Mouse (Mus musculus) erythroid progenitor cell, adult 5-6 weeks (primary cell): Measurements from ENCODE around the gene Wwox. TPM values are rescaled to one million over a fixed set of nuclear protein-coding genes. Genes with fewer than 3 reads are reported as not detected.

Experiments used
- ATAC-seq: replicated peaks from 2 replicates; pipeline ENCODE4 v1.8.0; 2016; ENCODE audit warnings: moderate number of reproducible peaks, mild to moderate bottlenecking, moderate TSS enrichment, inconsistent platforms; ENCODE audit not compliant: poor library complexity, low FRiP score, severe bottlenecking
- total RNA-seq, 2 experiments: library from RNA; stranded (forward) in 1 of 2; stranded (reverse) in 1 of 2; fragments of 150-400 nt in 1 of 2; fragments of 186-747, 209-891 nt in 1 of 2; gene quantifications; 2 replicates each; pipeline versions ENCODE4 v1.2.3 to v1.2.4; 2015 to 2017; ENCODE audit warnings: low replicate concordance in 2 of 2

Gene Wwox
- total RNA-seq, 2 experiments from 2014 or later, result 3.8 to 3.9 TPM

DNA sequence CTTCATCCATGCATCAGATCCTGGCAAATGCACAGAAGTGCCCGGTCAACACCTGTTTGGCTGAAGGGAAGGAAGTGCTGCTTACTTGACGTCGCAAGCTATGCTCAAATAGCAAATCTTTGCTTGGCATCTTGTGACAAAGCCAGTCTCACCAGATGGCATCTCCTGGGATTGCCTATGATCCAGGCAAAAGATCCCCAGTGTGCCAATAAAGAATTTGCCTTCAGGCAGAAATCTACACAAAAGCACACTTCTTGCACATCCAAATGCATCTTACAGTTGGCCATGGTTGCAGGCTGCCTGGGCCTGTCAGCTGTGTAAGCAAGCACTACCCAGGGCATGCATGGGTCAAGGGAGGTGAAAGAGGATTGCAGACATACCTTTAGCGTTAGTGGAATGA lies 773.7 kb downstream of the Wwox start:
- no peak for ATAC-seq

DNA sequence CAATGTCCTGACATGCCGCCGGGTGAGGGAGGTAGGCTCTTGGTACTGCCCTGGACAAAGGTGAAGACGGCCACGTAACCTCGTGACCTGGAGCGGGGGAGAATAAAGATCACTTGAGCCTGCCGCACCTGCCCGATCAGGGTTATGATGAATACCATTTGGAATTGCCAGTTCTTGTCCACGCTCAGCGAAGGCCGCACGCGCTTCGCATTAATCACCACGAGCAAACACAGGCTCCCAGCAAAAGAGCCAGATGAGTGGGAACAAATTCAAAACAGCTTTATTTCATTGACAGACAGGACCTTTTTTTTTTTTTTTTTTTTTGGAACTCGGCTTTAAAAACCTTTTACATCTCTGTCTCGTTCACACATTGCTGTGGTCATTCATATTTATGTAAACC lies 775.4 kb downstream of the Wwox start:
- no peak for ATAC-seq

DNA sequence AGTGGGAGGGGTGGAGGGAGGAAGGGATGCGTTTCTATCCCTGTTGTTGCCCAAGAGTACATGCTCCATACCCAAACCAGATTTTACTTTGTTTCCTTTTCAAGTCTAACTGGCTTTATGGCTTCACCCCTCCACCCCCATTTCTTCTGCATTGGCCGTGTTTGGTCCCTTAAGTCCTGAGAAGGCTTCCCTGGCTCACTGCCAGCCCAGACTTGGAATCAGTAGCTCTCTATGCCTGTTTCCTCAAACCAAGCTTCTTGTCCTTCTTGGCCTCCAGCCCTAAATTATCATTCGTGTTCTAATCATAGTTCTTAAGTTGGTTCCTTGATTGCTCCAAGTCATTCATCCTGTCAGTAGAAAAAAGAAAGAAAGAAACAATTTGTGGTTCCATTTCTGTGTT lies 777.3 kb downstream of the Wwox start:
- ATAC-seq, result no peak

DNA sequence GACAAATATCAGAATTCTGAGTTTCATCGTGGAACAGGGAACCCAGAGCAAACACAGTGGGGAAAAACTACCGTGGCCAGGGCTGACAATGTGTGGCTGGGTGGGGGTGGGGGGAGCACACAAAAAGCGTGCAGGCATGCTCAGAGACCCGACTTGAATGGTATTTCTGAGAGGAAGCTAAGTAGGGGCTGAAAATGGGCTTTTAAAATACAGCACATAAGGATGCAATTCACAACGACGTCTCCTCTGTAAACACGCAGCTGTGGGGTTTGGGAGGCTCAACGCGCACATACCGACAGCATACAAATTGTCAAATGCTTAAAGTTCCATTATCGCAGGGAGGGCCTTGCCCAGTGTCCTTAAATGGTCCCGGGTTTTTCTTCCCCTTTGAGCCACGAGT lies 783.1 kb downstream of the Wwox start:
- ATAC-seq, result no peak

DNA sequence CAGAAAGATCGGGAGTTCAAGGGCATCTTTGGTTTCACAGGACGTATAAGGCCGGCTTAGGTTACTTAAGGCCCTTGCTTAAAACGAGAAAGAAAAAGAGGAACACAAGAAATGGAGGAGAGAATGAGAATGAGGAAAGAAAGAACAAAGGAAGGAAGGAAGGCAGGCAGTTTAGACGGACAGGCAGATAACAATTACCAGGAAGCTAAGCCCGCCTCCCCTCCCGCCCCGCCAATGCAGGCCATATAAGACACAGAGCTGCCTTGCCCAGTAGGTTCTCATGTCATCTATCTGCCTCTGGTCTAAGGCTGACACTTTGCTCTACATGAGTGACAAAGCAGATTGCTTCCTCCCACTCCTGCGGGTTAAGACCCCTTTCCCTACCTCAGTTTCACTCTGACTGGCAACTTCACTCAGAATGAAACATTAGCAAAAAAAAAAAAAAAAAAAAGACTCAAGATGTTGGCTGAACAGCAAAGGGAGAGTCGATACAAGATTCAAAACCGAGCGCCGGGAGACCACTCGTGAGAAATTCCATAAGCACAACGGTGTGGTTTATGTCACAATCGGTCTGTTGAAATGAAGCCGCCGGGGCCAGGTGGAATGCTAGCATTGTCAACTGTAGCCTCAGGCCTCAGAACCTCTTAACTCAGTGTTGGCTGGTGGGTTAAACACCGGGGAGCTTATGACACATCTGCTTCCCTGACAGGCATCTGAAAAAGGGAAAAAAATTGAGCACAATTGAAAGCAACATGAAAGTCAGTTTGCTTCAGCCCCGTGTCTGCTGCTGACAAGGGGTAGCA lies 787.5 kb downstream of the Wwox start:
- ATAC-seq, result no peak

DNA sequence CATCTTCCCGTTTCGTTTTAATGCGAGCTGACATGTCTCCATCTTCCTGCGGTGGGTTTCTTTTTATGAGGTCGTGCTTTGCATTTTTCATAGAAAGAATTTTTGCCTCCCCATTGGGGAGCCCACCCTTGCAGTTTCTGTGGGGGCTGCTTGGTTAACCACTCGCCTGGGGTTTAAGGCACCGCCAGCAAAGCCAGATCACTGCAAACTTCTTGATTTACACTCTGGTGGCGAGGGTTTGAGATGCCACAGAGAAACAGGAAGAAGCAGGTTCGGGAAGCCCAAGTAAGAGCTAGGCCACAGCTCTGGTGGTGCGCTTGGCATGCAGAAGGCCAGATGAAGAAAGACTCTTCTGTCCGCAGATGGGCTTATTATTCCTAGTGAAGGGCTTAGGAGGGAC lies 789.4 kb downstream of the Wwox start:
- ATAC-seq, result no peak

DNA sequence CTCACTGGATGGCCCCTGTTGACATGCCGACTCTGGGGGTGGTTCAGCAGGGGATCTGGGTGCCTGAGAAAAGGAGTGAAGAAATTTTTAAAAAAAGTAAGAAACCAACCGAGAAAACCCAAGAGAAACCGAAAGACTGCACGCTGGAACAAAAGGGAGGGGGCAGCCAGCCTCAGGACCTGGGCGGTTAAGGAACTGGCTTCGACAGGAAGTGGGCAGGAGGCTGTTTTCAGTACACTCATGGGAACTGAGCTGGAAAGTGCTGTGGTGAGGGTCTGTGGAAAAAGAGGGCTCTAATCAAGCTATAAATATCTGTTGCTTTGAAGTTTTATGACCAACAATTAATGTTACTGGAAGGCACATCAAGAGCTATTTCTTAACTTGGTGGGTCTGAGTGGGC lies 794.6 kb downstream of the Wwox start:
- ATAC-seq, result no peak

DNA sequence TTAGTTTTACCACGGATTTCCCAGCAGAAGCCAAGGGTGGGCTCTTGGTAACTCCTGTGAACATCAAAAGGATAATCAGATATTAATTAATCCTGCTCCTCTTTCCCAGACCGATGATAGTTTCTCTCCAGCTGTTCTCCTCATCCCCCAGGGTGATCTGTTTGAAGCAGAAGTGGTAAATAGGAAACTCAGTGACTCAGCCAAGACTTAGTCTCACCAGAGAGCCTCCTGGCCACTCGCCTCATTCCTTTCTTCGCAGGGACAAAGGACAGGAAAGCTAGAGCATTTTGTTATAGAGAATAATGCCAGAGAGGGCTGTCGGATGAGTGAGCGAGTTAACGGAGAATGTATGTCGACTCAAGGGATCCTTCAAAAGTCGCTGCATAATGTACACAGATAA lies 798.1 kb downstream of the Wwox start:
- no peak for ATAC-seq

DNA sequence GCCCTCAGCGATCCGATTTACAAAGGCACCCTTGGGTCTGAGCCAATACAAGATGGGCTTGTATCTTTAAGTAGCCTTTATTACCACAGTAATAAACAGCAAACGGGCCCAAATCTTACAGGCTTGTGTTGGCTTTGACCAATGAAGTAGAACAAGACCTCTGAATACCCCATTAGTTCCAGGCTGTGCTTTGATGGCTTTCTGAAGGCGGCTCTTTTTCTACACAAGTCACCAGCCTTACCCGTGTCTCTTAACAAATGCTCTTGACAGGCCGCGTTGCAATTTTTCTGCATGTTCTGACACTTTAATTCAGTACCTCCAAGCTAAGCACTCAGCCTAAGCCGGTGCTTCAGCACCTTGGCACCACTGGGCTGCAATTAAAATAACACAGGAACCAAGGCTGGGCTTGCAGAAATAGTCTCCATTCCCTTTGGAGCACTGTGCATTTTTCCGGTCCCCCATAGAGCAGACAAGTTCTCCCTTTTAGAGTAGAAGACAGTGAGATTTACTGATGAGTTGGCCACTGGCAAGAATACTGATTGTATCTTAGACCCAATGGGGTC lies 804.1 kb downstream of the Wwox start:
- ATAC-seq, result no peak

DNA sequence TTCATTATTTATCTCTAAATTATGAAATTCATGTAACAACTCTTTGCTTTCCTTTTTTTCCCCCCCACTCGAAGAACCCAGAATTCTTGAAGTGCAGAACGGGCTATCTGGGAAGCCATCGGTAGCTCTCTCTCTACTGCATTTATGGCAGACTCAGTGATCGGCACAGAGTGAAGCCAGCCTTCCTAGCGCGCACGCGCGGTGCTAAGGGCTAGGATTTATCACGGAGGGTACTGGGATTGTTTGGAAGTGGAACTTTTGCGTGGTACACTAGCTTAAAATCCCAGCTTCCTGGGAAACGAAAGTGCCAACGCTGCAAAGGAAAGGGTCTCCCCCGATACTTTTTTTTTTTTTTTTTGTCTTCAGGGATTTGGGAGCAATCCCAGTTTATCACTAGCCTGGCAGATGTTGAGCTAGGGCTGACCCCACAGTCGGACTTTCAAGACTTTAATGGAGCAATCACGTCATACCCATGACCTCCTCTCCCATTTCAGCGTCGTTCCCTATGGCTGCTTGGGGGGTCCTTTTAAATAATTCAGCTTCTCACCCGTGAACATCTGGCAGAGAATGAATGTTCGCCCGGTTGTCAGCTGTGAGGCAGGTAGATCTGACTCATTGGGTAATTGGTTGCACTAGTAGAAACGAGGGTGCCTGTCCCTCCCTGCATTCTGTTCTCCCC lies 810.4 kb downstream of the Wwox start:
- ATAC-seq, result no peak

DNA sequence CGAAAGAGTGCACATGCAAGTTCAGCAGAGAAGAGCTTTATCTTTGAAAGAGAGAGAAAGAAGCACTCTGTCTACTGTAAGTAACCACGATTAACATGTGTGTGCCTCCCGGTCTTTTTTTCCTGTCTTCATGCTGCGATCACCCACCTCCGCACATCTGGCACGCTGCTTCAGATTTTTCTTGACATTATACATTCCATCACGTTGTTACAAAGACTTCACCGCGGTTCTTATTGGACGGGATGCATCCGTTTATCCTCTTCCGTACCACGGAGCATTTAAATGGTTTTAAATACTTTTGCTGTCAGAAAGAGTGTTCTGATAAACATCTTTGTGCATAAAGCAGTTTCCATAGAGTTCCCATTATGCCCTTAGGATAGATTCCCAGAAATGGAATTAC lies 816.1 kb downstream of the Wwox start:
- ATAC-seq, result no peak

DNA sequence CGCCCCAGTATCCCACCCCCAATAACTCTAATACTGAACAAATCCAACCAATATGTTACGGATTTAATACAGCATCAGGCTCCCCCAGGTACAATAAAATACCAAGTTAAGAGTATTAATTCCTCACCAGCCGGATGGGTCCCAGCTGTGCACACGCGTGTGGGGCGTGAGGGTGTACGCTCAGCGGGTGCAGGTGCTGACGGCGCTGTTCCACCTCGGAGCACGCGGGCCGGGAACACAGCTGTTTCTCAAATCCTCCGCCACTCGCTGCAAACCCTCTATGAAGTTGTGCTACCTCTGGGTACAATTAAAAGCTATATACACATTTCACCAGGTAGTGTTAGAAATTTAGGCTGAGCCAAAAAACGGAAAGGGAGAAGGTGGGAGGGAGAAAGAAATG lies 818.0 kb downstream of the Wwox start:
- ATAC-seq, result no peak

DNA sequence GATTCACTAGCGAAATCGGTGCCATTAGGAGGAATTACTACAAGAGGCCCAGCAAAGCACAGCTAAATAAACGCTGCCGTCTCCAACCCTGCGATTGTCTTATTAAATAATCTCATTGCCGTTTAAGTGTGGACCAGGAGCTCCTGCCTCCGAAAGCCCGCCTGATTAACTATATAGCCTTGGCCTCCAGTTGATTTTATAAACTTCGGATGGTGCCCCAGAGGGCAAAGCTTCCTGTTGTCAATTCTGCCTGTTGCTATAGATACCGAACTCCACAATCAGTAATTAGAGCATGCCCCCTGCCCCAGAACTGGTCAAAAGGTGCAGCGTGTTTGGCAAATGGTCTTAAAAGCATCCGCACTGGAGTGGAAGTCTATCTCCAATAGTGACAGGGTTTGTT lies 820.4 kb downstream of the Wwox start:
- ATAC-seq, result no peak

DNA sequence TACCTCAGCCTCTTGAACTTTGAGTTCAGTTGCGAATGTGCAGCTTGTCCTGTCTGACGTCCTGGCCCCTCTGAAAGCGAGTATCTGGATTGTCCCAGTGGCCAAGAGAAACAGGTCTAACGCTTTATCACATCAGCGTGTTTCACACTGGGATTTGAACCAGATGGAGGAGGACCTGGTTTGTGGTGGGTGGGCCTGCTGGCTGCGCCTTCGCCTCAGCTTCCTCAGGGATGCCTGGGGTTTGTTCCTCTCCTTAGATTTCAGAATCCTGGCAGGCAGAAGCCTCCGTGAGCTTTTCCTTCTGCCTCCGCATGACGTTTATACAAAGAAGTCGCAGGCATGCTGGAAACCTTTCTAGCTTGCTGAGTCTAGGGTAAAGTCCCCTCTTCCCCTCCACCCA lies 827.7 kb downstream of the Wwox start:
- no peak for ATAC-seq

DNA sequence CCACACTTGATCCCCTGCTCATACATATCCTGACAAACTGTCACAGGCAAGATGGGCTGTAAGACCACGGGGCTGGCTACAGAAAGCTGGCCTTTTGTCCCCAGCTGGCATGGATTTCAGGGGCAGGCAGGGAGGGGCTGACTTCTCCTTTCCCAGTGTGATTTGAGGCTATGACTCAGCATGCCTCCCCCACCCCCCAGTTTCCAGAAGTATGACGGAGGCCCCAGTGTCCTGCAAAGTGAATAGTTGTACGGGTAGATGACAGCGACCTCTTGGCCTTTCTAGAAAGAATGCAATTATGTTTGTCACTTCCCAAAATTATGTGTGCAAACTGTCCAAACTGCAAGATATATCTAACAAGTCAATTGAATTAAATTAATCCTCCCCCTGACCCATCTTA lies 830.1 kb downstream of the Wwox start:
- ATAC-seq, result no peak

DNA sequence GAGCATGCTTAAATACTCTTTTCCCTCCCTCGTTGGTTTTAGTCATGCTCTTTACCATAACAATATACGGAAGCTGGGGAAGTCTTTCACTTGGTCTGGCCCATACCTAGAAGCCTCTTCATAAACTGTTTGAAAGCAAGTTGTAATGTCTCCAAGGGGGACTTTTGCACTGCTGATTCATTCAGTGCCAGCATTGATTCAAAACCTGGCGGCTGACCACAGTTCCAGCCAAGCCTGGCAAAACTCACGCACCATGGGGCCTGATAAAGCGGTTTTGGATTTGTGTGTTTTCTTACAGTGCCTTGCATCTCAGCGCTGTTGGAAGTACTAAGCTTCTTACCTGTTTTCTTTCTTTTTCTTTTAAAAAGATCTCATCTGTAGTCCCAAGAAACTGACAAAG lies 834.5 kb downstream of the Wwox start:
- no peak for ATAC-seq

DNA sequence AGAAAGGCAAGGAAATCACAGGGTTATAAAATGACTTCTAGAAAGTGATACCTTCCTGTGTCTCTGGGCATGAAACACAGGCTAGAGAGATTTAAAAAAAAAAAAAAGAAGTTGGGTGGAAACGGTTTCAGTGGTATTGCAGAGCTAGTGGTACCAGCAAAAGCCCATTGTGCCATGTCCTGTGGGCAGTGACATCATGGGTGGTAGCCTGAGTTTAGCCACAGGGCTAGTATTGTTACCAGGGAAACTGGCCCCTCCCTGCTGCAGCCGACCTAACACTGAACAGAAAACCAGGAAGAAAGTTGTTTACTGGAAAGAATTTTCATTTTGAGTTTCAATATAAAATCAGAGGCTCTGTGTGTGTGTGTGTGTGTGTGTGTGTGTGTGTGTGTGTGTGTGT lies 836.8 kb downstream of the Wwox start:
- no peak for ATAC-seq

DNA sequence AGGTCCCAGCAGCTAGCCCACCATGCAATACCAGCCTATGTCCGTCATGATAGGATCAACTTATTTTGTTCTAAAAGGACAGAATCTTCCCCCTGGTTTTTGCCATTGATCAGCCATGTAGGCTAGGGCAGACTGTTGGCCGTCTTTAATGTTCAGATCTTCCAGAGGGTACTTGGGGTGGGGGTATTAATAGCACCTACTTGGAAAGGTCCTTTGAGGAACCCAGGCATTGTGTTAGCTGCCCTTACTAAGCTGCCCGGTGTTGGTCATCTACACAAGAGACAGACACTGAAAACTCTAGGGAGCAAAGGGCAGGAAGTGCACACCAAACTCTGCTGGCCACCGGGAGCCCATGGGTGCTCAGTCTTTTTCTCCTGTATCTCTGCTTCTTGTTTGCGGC lies 838.8 kb downstream of the Wwox start:
- no peak for ATAC-seq

DNA sequence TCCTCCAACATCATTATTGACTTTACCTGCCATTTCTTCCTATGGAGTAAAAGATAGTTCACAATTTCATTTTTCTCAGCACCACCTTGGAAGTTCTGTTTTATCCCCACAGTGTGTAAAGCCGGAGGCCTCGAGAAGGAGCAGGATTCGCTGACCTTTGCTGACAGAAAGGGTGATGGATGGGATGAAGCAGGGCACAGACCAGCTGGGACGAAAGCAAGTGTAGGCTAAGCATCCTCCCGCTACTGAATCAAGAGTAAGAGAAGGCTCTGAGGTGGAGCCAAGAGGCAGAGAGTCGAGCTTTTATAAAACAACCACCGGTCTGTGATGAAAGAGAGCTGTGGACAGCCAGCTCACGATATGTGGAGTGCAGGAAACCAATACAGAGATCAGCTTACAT lies 850.8 kb downstream of the Wwox start:
- no peak for ATAC-seq

DNA sequence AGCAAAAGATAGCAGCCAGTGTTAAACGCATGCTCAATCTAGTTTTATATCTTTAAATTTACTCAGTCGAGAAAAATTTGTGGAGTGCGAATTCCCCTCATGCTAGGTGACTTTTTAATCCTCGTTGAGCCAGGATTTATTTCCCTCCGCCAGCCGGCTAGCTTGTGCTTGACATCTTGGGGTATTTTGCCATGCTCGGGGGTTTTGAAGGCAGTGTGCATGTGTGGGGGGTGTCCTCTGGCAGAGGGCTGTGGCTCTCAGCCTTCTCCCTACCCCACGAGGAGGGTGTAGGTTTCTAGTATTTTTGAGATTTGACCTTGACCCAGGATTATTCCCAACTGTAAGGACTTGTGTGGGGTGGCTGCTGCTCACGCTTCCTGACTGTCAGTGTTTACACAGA lies 857.3 kb downstream of the Wwox start:
- ATAC-seq, result no peak

DNA sequence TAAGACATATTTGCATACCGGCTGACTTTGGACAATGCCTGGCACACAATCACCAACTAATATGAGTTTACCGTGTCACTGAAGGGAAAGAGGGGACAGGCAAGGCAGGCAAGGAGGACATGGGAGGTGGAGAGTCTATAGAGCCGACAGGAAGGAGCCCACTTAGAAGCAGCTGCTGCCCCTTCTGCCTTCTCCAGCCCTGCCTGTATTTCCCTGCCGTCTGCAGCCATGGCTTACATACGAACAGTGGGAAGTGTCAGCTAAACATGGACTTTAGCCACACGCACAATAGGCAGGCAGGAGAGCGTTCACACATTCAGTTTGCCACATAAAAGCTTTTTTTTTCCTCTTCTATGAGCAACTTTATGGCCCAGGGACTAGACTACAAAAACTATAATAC lies 863.0 kb downstream of the Wwox start:
- no peak for ATAC-seq
